Comparison of ENCODE assay signal across 8 mouse cellular contexts in the genomic region with DNA sequence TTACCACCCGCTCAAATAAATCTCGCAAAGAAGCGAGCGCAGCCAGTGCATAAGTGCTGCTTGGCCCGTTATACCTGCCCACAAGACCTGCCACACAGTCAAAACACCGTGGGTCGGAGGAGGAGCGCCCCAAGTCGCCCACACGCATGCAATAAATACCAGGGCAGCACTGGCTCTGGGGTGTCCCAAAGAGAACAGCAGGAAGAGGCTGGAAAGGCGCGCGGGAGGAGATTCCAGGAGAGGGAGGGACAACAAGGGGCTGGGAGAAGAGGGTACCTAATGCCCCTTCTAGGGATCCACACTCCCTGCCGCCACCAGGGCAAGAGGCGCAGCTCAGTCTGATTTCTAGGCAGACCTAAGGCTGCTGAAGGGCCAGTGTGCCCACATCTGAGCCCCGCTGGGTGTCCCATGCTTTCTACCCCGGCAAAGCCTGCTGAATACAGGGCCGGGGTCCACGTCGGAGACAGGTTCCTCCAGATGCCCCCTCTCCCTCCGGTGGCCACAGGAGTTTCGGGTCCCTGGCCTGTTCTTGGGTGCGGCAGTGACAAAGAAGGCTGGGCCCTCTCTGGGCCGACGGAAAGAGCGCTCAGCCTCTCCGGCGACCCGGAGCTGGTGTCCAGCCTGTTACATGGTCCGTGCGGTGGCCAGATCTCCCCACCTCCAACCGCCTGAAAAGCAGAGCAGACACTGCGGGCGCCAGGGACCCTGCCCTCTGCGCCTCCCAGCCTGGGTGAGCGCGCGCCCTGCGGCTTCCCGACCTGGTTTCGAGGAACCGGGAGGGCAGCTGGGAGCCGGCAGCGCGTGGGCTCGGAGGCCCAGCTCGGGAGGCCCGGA. TPM values are rescaled to one million over a fixed set of nuclear protein-coding genes. Genes with fewer than 3 reads are reported as not detected.
DNase-seq lines count a peak whose midpoint lies in the region; ATAC-seq and TF ChIP-seq lines count a peak whose summit lies in the region.

No protein-coding gene starts in this region.

- DNase-seq in thymus, postnatal 4 days = peak; percentile 36
- DNase-seq in thymus, postnatal 25 days = no peak
- no peak for DNase-seq in liver, embryonic 14.5 days (ENCODE audit: low read depth in 3 of 3, low spot score in 3 of 3)
- DNase-seq in yolk sac, embryonic 10.5 days (ENCODE audit: low spot score) = peak; percentile 15
- no peak for DNase-seq in urinary bladder, adult 2 months (ENCODE audit: low spot score)
- DNase-seq in adrenal gland, postnatal 10 days = no peak
- DNase-seq in cerebellum, postnatal 4 days (ENCODE audit: low spot score in 2 of 2) = no peak

- no peak for TF ChIP-seq EP300 in liver, embryonic 14.5 days (IDR thresholded peaks at IDR 0.05; ENCODE audit: low read depth)

- peak overlapping the region; percentile 60 for H3K4me3 ChIP-seq in heart, embryonic 15.5 days
- peak overlapping the region in 1 of 2 experiments; percentile 42; a peak in 1 of 4 replicates for H3K4me3 ChIP-seq in liver, embryonic 14.5 days (ENCODE audit: insufficient read depth in 1 of 2, low read depth in 2 of 2, low read length in 2 of 2)

- WGBS in heart, embryonic 15.5 days = under 1% methylated on average over 48 of the region's 48 CpGs
- WGBS in liver, embryonic 14.5 days (ENCODE audit: insufficient replicate concordance) = 2% methylated on average over 48 of the region's 48 CpGs

- no peak for ATAC-seq in heart, embryonic 15.5 days (replicated peaks; ENCODE audit: insufficient number of reproducible peaks, insufficient read depth, low FRiP score, low read depth)
- peak; percentile 33 for ATAC-seq in liver, embryonic 14.5 days (ENCODE audit: insufficient read depth)

- H3K27me3 ChIP-seq in heart, embryonic 15.5 days = peaks cover 88% of the 10 kb centered on the region
- H3K27me3 ChIP-seq in liver, embryonic 14.5 days (ENCODE audit: control insufficient read depth, insufficient read depth, low read length) = peaks cover 100% of the 10 kb centered on the region

- H3K4me1 ChIP-seq in heart, embryonic 15.5 days (replicated peaks) = peaks cover 68% of the 10 kb centered on the region
- H3K4me1 ChIP-seq in liver, embryonic 14.5 days (replicated peaks; ENCODE audit: control insufficient read depth in 2 of 2, insufficient read depth in 2 of 2, low read length in 1 of 2) = no peaks in the 10 kb centered on the region

- no peak for TF ChIP-seq CTCF in liver, embryonic 14.5 days (IDR thresholded peaks at IDR 0.05; ENCODE audit: low read depth)

- no peaks in the 10 kb centered on the region for H3K9me3 ChIP-seq in heart, embryonic 15.5 days (replicated peaks)
- no peaks in the 10 kb centered on the region for H3K9me3 ChIP-seq in liver, embryonic 14.5 days (ENCODE audit: control insufficient read depth, low read length)

- no peak overlapping the region for H3K27ac ChIP-seq in heart, embryonic 15.5 days
- H3K27ac ChIP-seq in liver, embryonic 14.5 days = no peak overlapping the region

- H3K9ac ChIP-seq in heart, embryonic 15.5 days = peak overlapping the region; percentile 31; the same call in 1 of the 2 replicates
- no peak overlapping the region for H3K9ac ChIP-seq in liver, embryonic 14.5 days (replicated peaks)

- H3K36me3 ChIP-seq in heart, embryonic 15.5 days = no peaks in the 10 kb centered on the region
- H3K36me3 ChIP-seq in liver, embryonic 14.5 days (replicated peaks; ENCODE audit: control insufficient read depth, insufficient read depth, low read depth) = no peaks in the 10 kb centered on the region

- H3K4me2 ChIP-seq in heart, embryonic 15.5 days = peak overlapping the region; percentile 90
- H3K4me2 ChIP-seq in liver, embryonic 14.5 days (ENCODE audit: low read depth) = peak overlapping the region; percentile 60; the same call in 1 of the 2 replicates

RNA-seq across cellular contexts. Expression of a gene that starts 0.7 kb away (rescaled TPM):
- 1.2 and 1.3 TPM in 2 replicates for polyA plus RNA-seq in heart, embryonic 15.5 days (2015; fragmentation: Nextera tagmentation; extraction: Ambion mirVana)
- polyA plus RNA-seq in liver, embryonic 14.5 days (2012; rRNA removed) = 0.07 and 0.11 TPM in 2 replicates
- polyA plus RNA-seq in liver, embryonic 14.5 days (2014; fragmentation: Nextera tagmentation; extraction: Ambion mirVana) = not detected in 2 replicates
- 1.1 and 1.2 TPM in 2 replicates for polyA plus RNA-seq in urinary bladder, adult 2 months (2012; rRNA removed)
- 10 to 100 TPM; 11.7 to 22.6 TPM for total RNA-seq in adrenal gland, postnatal 10 days (2021)

Comparison
In these comparisons a context has a peak if more than half of its experiments do, and no peak if none do; other contexts are left out.
1. DNase-seq: peak in thymus, postnatal 4 days (single experiment) and yolk sac, embryonic 10.5 days (single experiment); none in thymus, postnatal 25 days (single experiment), liver, embryonic 14.5 days (0 of 3), urinary bladder, adult 2 months (single experiment), adrenal gland, postnatal 10 days (single experiment) and cerebellum, postnatal 4 days (0 of 2).